Mouse (Mus musculus): ENCODE measurements around the gene Siah3.

- TF ChIP-seq CTCF (IDR thresholded peaks at IDR 0.05; ENCODE audit: control insufficient read depth, insufficient read depth, low read length) (no peak), POLR2A (IDR thresholded peaks at IDR 0.05; ENCODE audit: borderline replicate concordance, control insufficient read depth, low read depth, low read length) (peak; percentile 35; the same call in 1 of the 2 replicates)
These were observed 10.4 kb upstream of the Siah3 start for GRCm38 (mm10) chr14:75445281-75445947.
